Mouse (Mus musculus) megakaryocyte progenitor cell, adult 5-6 weeks (primary cell): ENCODE data around the gene Zswim3. TPM values are rescaled to one million over a fixed set of nuclear protein-coding genes. Genes with fewer than 3 reads are reported as not detected.
"Not testable (repeated sequence)": the region's sequence is repeated elsewhere in the genome, so short reads cannot be mapped to it uniquely, and the experiment has no call there.

Source experiments
- ATAC-seq: replicated peaks from 2 replicates; pipeline ENCODE4 v1.8.0; 2016; ENCODE audit warnings: mild to moderate bottlenecking, moderate TSS enrichment, inconsistent platforms; ENCODE audit not compliant: poor library complexity
- total RNA-seq, 2 experiments: library from RNA; stranded (forward) in 1 of 2; stranded (reverse) in 1 of 2; fragments of 157-497, 149-512 nt in 1 of 2; fragments of 200-1000 nt in 1 of 2; gene quantifications; 2 replicates each; pipeline versions ENCODE4 v1.2.3 to v1.2.4; 2015 to 2017

The Zswim3 gene
- total RNA-seq, 2 experiments from 2014 or later = 2.5 to 6.7 TPM

- ATAC-seq = no peak
These were observed 30.3 kb downstream of the Zswim3 start for GRCm38 (mm10) chr2:164835164-164835563.

- 0 out of 2 replicates have a peak, but pooled peaks have one; percentile 34 for ATAC-seq
These were observed 40.9 kb downstream of the Zswim3 start for GRCm38 (mm10) chr2:164845782-164846181.

GRCm38 (mm10) chr2:164850061-164850460 is 45.2 kb downstream of the Zswim3 start:
- ATAC-seq = no peak

GRCm38 (mm10) chr2:164855572-164855971 is 50.7 kb downstream of the Zswim3 start:
- not testable (repeated sequence) for ATAC-seq

- 0 out of 2 replicates have a peak, but pooled peaks have one; percentile 15 for ATAC-seq
These were observed 51.6 kb downstream of the Zswim3 start for GRCm38 (mm10) chr2:164856309-164857100.

- ATAC-seq = peak; percentile 62
These were observed 52.4 kb downstream of the Zswim3 start, which contains the start of gene Pltp for GRCm38 (mm10) chr2:164857101-164857821. TSS of gene Pltp (minus strand) at chr2:164857711.

- no peak for ATAC-seq
These were observed 53.1 kb downstream of the Zswim3 start for GRCm38 (mm10) chr2:164857842-164858553.

GRCm38 (mm10) chr2:164859155-164859554 is 54.3 kb downstream of the Zswim3 start:
- no peak for ATAC-seq

GRCm38 (mm10) chr2:164859640-164860432 is 54.9 kb downstream of the Zswim3 start:
- ATAC-seq = no peak

- ATAC-seq = no peak
These were observed 56.2 kb downstream of the Zswim3 start for GRCm38 (mm10) chr2:164861094-164861493.

GRCm38 (mm10) chr2:164862179-164862861 is 57.4 kb downstream of the Zswim3 start:
- peak; percentile 44 for ATAC-seq

- ATAC-seq = not testable (repeated sequence)
These were observed 58.5 kb downstream of the Zswim3 start for GRCm38 (mm10) chr2:164863411-164863810.

- peak; percentile 37; the same call in 1 of the 2 replicates for ATAC-seq
These were observed 59.7 kb downstream of the Zswim3 start for GRCm38 (mm10) chr2:164864593-164864992.

GRCm38 (mm10) chr2:164866741-164867551 is 62.0 kb downstream of the Zswim3 start:
- peak; percentile 47 for ATAC-seq

- no peak for ATAC-seq
These were observed 62.7 kb downstream of the Zswim3 start for GRCm38 (mm10) chr2:164867566-164867965.

GRCm38 (mm10) chr2:164868491-164868890 is 63.6 kb downstream of the Zswim3 start:
- ATAC-seq = peak; percentile 56
